Mouse (Mus musculus): ENCODE data around the gene Fbxo36.

Gene Fbxo36

DNA sequence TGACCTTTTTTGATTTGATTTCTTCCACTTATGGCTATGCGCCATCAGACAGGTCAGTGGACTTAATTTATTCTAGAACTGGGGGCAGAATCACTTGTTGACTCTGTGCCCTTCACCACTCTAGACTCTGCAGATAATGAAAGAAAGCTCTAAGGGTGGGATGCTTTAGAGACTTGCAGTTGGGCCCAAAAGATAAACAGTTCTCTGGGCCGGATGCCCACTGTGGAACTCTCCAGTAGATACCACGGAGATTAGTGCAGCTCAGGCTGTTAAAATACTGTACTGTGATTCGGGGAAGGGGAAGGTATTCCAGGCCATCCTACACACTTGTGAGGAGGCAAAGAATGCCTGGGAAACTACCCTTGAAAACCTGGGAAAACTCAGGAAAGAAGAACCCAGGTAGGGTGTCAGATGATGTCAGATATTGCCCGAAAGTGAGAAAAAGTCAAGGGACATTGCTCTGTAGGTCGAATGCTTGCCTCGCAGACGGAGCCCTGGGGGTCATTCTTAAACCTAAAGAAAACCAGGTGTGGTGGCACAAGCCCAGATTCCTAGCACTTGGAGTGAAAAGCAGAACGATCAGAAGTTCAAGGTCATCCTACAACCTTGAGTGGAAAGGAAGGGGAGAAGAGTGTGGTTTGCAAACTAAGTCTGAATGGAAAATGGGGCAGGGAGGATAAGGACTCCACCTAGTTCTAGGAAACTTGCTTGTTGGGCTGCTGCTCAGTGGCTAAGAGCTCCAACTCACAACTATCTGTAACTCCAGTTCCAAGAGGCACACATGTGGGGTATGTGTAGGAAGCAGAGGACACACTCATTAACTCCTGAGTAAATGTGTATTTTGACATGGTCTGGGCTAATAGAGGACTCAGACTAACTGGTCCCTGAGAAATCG is 21.0 kb downstream of the Fbxo36 start:
- no peak for DNase-seq

DNA sequence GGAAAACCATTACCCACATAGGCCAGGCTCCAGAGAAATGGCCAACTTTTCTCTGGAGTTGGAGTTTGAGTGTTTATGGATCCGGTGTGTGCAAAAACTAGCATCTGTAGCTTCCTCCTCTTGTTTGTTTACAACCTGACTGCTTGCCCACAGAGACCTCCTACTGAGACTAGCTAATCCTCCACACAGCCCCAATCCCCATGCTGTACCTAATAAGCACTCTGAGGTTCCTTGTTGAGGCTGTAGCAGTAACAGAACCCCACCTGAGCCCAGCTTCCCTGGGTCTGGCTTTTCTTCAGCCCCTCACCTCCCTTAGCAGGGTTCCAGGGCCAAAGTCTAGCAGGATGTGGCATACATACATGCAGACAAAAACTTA is 21.6 kb downstream of the Fbxo36 start:
- no peak for DNase-seq

DNA sequence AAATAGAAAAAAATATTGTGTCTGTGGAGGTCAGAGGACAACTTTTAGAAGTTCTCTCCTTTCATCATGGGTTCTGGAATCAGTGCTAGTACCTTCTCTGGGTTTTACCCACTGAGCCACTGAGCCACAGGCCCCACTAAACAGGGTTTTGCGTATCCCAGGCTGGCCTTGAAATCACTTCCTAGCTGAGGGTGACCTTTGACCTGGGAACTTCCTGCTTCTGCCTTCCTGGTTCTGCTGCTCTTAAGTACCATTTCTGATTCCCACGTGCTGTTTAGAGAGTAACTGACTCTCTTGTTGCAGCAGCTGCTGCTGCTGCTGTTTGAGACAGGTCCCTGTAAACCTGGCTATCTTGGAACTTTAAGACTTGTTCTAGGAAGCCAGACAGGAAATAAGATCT is 25.0 kb downstream of the Fbxo36 start:
- no peak for DNase-seq

DNA sequence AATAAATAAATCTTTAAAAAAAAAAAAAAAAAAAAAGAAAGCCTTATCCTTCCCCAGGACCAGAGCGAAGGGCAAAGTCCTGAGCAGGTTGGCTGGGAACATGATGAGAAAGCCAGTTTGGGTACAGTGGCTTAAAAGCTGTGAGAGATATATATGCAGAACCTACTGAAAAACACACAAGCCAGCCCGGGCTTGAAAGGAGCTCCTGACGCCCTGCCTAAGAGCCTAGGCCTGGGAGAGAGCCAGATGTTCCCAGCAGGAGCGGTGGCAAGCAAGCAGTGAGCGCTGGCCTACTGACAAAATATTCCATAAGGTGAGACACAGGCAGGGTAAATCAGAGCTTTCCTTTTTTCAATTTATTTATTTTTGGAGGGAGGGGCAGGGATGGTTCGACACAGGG is 26.6 kb downstream of the Fbxo36 start:
- DNase-seq = peak; percentile 21

DNA sequence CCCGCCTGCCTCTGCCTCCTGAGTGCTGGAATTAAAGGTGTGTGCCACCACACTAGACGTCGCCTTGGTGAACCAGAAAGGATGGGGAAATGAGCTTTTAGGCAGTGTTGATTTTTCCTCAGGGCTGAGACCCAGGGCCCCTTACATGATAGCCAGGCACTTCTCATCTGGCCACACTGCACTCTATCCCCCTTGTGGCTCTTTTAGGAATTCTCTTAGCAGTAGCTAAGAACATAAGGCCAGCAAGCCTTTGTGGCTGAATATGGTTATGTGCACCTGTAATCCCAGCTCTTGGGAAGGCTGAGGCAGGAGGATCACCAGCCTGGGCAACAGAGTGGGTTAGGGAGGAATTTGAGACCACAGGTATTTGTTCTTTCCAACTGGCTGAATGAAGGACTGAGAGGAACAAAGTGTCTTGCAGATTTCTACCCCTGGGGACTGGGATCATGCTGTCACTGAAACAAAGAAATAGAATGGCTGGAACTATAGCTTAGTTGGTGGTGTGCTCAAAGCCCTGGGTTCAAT is 27.1 kb downstream of the Fbxo36 start:
- no peak for DNase-seq

DNA sequence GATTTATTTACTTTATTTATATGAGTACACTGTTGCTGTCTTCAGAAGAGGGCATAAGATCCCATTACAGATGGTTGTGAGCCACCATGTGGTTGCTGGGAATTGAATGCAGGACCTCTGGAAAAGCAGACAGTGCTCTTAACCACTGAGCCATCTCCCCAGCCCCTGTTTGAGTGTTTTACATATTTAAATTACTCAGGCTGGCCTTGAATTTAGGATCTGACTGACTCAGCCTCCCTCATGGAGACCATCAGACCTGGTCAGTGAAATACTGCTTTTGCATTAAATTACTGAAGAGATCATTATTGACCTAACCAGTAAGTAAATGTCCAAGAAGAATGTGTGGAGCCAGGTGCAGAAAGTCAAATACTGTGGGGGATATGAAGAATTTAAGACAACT is 28.7 kb downstream of the Fbxo36 start:
- DNase-seq = no peak

DNA sequence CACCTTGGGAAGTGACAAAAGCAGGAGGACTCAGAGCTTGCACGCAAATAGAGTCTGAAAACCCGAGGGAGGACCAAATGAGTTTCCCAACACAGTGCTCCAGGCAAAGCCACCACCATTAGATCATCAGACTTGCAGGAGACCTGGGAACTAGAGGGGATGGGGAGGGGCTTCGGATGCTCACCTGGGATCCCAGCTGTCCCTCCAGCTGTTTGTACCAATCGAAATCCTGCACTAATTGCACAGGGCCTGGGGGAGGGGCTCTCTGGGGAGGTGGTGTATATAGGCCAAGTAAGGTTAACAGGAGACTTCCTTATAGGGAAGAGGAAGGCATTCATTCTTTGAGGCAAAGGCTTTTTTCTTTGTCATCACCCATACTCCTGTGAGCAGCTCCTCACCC is 29.2 kb downstream of the Fbxo36 start:
- no peak for DNase-seq

DNA sequence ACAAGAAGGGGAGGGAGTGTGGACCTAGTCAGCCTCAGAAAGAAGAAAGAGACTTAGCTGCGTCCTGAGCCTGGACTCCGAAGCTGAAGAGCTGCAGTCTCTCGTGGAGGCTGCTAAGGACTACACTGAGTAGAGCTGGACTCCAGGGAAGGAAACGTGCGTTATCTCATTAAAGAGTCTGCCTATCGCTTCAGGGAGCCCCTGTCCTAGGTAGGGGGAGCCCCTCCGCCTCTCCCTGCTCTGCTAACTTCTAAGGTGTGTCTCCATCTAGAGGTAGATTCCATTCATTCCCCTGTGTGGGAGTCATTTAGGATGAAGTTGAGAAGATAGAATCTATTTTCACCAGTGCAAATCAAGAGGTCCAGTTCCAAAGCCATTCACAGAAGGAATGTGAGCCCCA is 29.9 kb downstream of the Fbxo36 start:
- DNase-seq = peak; percentile 28

DNA sequence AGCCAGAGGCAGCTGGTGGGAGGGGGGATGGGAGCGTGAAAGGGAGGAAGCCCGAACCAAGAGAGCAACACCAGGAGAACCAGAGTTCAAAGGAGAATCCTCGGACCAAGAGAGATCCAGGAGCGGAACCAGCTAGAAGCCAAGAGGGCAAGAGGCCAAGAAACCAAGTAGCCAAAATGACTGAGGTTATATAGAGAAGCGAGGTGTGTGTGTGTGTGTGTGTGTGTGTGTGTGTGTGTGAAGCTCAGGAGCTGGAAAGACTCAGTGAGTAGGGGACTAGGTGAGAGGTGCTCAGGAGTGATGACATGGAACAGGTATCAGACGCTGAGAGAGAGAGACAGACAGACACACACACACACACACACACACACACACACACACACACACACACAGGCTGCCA is 31.5 kb downstream of the Fbxo36 start:
- DNase-seq = peak; percentile 43

DNA sequence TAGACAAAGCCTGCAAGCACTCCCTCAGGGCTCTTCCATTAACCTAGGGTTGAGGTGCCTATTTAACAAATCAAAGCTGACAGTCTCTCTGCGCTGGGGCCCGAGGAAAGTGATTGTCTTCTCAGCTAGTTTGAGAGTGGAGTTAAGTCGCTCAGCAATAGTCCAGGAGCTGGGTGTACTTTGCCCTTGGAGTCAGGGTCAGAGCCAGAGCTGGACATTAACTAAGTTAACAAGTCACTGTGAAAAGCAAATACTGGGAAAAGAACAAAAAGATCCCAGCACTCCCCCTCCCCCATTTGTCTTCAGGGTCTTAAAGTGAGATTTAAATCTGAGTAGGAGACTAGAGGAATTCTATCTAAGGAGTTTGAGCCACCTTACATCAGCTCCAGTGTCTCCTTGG is 32.5 kb downstream of the Fbxo36 start:
- DNase-seq = peak; percentile 49

DNA sequence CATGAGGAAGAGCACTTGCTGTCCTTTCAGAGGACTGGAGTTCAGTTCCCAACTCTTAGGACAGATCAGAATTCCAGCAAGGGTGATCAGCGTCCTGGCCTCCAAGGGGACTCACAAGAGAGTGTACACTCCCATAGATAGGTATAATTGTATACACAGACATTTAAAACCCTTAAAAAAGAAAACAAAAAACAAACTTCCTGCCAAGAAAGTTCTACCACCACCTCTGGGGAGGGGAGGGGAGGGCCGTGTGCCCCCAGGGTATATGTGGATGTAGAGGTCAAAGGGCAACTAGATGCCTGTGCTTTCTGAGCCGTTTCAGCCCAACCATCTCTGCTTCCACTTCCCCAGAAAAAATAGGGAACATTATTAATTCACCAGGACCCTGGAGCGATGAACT is 33.3 kb downstream of the Fbxo36 start:
- no peak for DNase-seq

DNA sequence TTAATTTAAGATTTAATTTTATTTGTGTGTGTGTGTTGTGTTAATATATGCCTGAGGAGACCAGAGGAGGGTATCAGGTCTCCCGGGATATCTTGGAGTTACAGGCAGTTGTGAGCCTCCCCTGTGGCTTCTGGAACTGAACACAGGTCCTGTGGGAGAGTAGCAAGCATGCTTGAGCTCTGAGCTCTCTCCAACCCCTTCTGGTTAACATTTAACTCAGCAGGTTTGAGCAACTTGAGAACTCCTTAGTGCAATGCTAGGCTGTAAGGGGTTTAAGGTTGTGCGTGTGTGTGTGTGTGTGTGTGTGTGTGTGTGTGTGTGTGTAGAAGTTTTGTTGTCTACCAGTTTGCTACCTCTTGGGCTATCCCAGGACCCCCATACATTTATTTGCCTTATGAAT is 37.9 kb downstream of the Fbxo36 start:
- no peak for DNase-seq

DNA sequence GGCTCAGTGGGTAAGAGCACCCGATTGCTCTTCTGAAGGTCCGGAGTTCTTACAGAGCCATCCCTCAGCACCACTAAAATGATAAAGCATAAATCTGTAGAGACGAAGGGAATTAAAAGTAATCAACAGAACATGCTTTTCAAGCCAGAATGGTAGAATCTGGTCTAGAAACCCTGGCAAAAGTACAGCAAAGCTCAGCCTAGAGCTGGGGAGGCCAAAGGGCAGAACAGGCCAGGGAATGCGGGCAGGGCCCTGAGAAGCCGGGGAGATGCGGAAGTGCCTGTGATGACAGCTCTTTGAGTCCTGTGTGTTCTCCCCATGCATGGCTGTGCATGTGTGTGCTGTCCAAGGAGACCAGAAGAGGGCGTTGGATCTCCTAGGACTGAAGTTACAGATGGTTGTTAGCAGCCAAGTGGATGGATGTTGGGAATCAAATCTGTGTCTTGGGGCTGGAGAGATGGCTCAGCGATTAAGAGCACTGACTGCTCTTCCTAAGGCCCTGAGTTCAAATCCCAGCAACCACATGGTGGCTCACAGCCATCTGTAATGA is 40.0 kb downstream of the Fbxo36 start:
- DNase-seq = no peak

DNA sequence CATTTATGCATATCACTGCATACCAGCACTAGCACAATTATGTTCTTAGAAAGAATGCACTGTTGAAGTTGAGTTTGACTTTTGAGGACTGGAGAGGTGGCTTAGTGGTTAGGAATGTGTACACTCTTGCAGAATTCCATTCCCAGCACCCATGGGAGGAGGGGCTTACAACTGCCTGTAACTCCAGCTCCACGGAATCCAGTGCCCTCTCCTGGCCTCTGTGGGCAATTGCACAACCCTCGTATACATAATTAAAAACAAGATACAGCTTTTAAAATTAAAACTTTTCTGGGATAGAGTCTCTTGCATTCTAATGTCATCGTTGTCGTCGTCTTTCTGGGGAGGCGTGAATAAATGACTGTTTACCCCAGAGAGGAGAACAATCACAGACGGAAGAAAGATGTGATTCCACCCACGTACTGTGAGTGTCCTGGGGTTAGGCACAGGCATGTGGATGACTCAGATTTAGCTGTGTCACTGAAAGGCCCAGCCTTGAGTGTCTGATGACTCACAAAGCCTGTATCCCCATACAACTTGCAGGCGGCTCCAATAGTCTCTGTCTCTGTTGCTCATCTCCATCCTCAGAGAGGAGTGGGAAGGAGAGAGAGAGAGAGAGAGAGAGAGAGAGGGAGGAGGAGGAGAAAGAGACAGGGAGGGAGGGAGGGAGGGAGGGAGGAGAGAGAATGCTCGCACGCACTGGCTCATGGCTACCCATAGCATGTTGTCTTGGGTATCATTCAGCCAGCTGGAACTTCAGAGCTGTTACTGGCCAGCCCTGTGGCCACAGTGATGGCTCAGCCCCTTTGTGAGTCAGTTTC is 41.8 kb downstream of the Fbxo36 start:
- no peak for DNase-seq

DNA sequence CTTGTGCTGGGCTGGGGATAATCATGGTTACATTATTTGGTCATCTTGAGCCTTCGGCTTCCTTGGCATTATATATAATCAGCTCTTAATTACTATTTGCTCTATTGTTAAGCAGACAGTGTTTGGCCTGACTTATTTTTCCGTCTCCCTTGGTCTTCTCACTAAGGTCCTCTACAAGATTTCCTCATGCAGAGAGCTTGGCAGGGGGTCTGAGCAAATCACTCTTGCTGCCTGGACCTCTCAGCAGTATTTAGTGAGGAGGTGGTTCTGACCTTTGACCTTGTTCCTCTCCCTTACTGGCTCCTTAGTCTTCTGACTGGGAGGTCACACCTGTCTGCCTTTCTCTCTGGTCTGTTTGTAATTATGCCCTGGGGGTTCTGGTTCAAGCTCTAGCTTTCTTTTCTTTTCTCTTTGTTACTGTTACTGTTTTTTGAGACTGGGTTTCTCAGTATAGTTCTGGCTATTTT is 42.5 kb downstream of the Fbxo36 start:
- no peak for DNase-seq

DNA sequence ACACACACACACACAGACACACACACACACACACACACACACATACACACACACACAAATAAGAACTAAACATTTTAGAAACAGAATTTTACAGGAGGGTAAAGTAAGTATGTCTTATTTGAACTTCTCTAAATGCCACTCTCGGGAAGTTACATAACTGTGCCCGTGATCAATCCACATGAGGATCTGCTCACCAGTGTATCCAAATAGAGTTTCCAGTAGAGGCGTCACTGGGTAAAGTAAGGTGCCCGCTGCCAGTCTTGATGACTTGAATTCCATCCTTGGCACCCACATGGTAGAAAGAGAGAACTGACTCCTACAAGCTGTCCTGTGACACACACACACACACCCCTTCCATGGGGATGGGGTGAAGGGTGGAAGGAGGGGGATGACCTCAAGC is 43.3 kb downstream of the Fbxo36 start:
- DNase-seq = no peak

DNA sequence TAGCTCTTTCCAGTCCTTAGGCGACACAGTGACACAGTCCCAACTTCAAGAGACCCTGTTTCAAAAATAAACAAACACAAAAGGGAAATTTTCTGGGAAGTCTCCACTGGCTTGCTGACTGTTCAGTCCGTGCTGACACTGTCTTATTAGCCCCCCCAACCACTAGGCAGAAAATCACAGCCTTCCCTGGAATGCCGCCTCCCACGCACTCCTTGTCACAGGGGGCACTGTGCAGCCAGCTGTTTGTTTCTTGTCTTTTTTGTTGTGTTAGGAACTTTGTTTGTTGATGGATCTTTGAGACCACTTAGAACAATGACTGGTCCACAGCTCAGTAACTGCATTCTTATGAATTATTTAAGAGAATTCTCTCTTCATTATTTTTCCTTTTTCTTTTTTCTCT is 44.2 kb downstream of the Fbxo36 start:
- DNase-seq = peak; percentile 33

DNA sequence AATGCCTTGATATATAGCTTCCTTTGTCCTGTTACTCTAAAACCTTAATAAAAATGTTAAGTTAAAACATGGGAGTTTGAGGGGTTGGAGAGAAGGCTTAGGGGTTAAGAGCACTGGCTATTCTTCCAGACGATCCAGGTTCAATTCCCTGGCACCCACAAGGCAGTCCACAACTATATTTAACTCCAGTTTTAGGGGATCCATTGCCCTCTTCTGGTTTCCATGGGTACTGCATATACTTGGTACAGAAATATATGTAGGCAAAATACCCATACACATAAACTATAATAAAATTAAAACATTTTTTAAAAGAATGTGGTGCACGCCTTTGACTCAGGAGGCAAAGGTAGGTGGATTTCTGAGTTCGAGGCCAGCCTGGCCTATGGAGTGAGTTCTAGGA is 45.5 kb downstream of the Fbxo36 start:
- no peak for DNase-seq

DNA sequence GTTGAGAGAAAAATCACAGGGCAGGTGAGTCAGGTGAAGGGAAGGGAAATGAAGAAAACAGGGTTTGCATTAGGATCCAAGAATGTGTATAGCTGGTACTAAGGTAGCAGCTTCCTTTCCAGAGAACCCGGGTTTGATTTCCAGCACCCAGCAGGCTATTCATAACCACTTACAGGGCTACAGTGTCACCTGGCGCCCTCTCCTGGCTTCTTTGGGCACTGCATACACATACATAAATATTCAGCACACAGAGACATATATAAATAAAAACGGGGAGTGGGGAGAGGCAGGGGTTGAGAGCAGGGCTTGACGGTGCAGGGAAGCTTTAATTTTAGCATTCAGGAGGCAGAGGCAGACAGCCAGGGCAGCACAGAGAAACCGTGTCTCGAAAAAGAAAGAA is 46.3 kb downstream of the Fbxo36 start:
- DNase-seq = no peak

DNA sequence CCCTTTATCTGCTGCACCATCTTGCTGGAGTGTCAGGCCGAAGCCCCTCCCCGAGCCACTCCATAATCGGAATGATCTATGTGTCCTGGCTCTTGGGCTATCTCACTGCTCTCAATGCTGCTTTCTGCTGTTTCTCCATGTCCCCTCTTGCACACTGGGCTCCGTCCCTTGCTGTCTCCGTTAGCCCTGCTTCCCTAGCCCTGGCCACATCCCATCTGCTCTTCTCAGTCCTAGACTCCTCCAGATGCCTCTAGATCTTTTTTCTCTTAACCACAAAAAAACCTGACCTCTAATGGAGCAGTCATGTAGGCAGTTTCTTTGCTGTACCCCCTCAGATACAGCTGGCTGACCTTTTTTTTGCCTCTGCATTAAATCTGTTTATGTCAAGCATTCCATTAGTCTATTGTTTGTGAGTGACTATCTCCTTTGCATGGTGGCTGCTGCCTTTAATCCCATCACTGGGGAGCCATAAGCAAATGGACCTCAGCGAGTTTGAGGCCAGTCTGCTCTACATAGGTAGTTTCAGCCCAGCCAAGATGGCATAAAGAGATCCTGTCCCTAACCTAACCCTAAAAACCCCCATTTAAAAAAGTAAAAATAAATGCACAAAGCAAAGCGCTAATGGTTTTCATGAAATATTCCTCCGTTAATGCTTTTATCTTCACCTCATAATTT is 49.8 kb downstream of the Fbxo36 start:
- no peak for DNase-seq

DNA sequence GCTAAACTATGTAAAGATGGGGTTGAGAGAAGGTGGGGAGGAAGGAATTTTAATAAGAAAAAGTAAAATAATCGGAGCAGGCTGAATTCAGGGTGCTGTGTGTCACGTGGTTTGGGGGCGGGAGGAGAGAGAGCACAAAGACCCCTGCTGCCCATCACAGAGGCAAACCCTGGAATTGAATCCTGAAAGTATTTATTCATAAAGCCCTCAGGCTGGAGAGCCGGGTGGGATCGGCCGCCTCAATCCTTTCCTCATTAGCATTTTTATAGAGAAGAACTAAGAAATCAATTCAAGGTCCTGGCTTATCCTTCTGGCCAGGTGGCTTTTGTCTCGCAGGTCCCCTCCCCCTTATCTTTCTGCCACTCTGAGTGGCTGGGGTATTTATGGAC is 50.4 kb downstream of the Fbxo36 start:
- DNase-seq = no peak

DNA sequence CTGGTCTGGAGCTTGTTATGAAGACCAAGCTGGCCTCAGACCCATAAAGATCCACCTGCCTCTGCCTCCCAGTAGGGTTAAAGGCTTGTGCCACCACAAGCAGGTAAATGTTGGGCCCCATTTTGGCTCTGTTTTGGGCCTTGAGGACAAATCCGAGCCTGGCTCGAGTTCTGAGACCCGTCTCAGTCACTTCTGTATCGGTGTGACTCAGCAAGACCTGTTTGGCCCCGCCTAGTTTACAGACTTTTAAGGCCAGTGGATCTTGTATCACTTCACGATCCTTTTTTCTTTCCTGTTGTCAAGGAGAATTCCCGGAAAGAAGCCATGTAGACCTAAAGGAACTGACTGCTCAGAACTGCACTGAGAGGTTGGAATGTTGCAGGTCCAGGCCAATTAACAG is 50.9 kb downstream of the Fbxo36 start:
- no peak for DNase-seq

DNA sequence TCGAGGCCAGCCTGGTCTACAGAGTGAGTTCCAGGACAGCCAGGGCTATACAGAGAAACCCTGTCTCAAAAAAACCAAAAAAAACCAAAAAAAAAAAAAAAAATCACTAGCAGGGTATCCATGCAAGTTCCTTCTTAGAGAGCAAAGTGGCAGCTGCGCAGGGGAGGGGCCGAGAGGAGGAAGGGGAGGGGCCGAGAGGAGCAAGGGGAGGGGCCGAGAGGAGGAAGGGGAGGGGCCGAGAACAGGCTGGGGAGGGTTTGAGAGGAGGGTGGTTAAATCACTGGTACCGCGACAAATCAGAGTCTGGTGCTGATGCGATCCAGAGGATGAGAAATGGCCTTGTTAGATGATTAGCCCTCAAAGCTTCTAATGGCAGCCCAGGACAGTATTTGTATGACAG is 52.1 kb downstream of the Fbxo36 start:
- DNase-seq = no peak
